14 mouse cellular contexts compared by ENCODE assay signal in genomic region chr13:45842511-45843055, GRCm38 (mm10).
"Had no signal": no experiment of that assay in that cellular context is flagged by ENCODE, and none has a peak within 500 bp of the region (broad histone marks: within the 10 kb centered on the region; RNA-seq: fewer than 3 reads in every experiment).

No protein-coding gene starts in this region.

- H3K9ac ChIP-seq: limb, embryonic 15.5 days; liver, embryonic 12.5 days; lung, embryonic 14.5 days; neural tube, embryonic 15.5 days had no signal

- ATAC-seq: liver, embryonic 12.5 days had no signal

- H3K4me3 ChIP-seq: layer of hippocampus, adult 2 months; limb, embryonic 15.5 days; liver, embryonic 12.5 days; midbrain, embryonic 10.5 days; myocyte; neural tube, embryonic 15.5 days had no signal

- H3K9me3 ChIP-seq: limb, embryonic 15.5 days; liver, embryonic 12.5 days; midbrain, embryonic 10.5 days; neural tube, embryonic 15.5 days had no signal

- DNase-seq: kidney, postnatal 10 days; kidney, postnatal 4 days; lung, embryonic 14.5 days; lung, postnatal 10 days; lung, postnatal 4 days; midbrain, embryonic 14.5 days; thymus, postnatal 14 days had no signal

- H3K4me2 ChIP-seq: limb, embryonic 15.5 days; liver, embryonic 12.5 days; lung, embryonic 14.5 days; neural tube, embryonic 15.5 days had no signal

- H3K27ac ChIP-seq: layer of hippocampus, adult 2 months; limb, embryonic 15.5 days; liver, embryonic 12.5 days; midbrain, embryonic 10.5 days; neural tube, embryonic 15.5 days; stomach, postnatal 0 days had no signal

- H3K27me3 ChIP-seq: limb, embryonic 15.5 days; liver, embryonic 12.5 days; neural tube, embryonic 15.5 days had no signal

- H3K36me3 ChIP-seq: limb, embryonic 15.5 days; liver, embryonic 12.5 days; midbrain, embryonic 10.5 days; neural tube, embryonic 15.5 days had no signal

- H3K4me1 ChIP-seq: midbrain, embryonic 10.5 days had no signal
